ENCODE assay signal across 7 mouse cellular contexts in the genomic region with DNA sequence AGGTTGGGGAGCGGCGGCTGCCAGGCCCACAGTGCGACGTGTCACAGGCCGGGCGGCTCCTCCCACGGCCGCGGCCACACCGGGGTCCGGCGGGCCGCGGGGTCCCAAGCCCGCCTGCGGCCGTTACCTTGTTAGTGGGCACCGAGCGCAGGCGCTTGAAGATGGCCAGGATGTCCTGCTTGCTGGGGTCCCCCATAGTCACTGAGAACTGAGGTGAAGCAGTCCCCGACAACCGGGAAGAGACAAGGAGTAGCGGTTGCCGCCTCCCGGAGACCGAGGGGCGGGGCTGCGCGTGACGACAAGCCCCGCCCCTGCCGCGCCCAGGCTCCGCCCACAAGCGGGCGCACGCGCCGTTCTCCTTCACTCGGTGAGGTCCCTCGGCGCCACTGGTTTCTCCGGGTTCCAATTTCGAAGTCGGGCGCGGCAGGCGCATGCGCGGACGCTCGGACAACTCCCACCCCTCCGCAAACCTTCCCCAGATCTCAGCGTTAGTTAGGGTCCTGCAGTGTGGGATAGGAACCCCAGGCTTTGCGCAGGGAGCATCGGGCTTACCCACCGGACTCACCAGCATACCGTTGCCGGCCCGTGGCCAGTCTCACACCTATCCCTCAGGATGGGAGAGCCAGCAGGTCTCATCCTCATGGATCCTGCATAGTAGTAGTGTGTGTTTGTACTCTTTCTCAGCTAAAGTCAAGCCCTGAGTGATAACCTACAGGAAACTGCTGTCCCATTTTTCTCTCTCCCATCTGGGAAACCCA. TPM values are rescaled to one million over a fixed set of nuclear protein-coding genes. Genes with fewer than 3 reads are reported as not detected.
DNase-seq lines count a peak whose midpoint lies in the region; ATAC-seq lines count a peak whose summit lies in the region.

Gene Arfgap3, minus strand, starts transcription at position 294 of the 758 bp plus-strand sequence.

- H3K9ac ChIP-seq in midbrain, embryonic 13.5 days (replicated peaks): peak within 1 kb of the TSS; percentile 90

- 0 out of 2 replicates have a peak, but pooled peaks cover 3% of the 10 kb centered on the region for H3K36me3 ChIP-seq in embryonic facial prominence, embryonic 10.5 days (replicated peaks)
- H3K36me3 ChIP-seq in limb, embryonic 10.5 days: peaks cover 7% of the 10 kb centered on the region
- no peaks in the 10 kb centered on the region; the same call in 1 of the 2 replicates for H3K36me3 ChIP-seq in midbrain, embryonic 13.5 days

- H3K4me3 ChIP-seq in embryonic facial prominence, embryonic 10.5 days: peak within 1 kb of the TSS; percentile 91
- peak within 1 kb of the TSS; percentile 81 for H3K4me3 ChIP-seq in limb, embryonic 10.5 days
- peak within 1 kb of the TSS; percentile 82 for H3K4me3 ChIP-seq in midbrain, embryonic 13.5 days (replicated peaks)

- WGBS in embryonic facial prominence, embryonic 10.5 days: under 1% methylated on average over 60 of the region's 60 CpGs
- under 1% methylated on average over 60 of the region's 60 CpGs for WGBS in limb, embryonic 10.5 days
- under 1% methylated on average over 60 of the region's 60 CpGs for WGBS in midbrain, embryonic 13.5 days

- no peaks in the 10 kb centered on the region for H3K9me3 ChIP-seq in embryonic facial prominence, embryonic 10.5 days
- no peaks in the 10 kb centered on the region for H3K9me3 ChIP-seq in limb, embryonic 10.5 days (replicated peaks)
- no peaks in the 10 kb centered on the region for H3K9me3 ChIP-seq in midbrain, embryonic 13.5 days

- H3K27ac ChIP-seq in embryonic facial prominence, embryonic 10.5 days (replicated peaks): peak within 1 kb of the TSS; percentile 89
- peak within 1 kb of the TSS; percentile 86 for H3K27ac ChIP-seq in limb, embryonic 10.5 days
- peak within 1 kb of the TSS; percentile 62 for H3K27ac ChIP-seq in midbrain, embryonic 13.5 days

- peak; percentile 98 for DNase-seq in adrenal gland, postnatal 10 days
- DNase-seq in embryonic facial prominence, embryonic 10.5 days (ENCODE audit: low spot score): peak; percentile 98
- DNase-seq in kidney, adult 11 months: peak; percentile 92
- peak; percentile 99 for DNase-seq in limb, embryonic 10.5 days (ENCODE audit: low spot score)
- peak; percentile 92 for DNase-seq in spleen, adult 12 weeks (ENCODE audit: low spot score)

- ATAC-seq in granulocyte monocyte progenitor cell, adult 5-6 weeks (replicated peaks; ENCODE audit: poor library complexity, severe bottlenecking): peak; percentile 89
- peak; percentile 92 for ATAC-seq in midbrain, embryonic 13.5 days

- H3K4me1 ChIP-seq in embryonic facial prominence, embryonic 10.5 days: peaks cover 23% of the 10 kb centered on the region
- peaks cover 17% of the 10 kb centered on the region for H3K4me1 ChIP-seq in limb, embryonic 10.5 days
- H3K4me1 ChIP-seq in midbrain, embryonic 13.5 days (replicated peaks): peaks cover 16% of the 10 kb centered on the region

- peak within 1 kb of the TSS; percentile 92 for H3K4me2 ChIP-seq in midbrain, embryonic 13.5 days (replicated peaks)

- 0 out of 2 replicates have a peak, but pooled peaks cover 6% of the 10 kb centered on the region for H3K27me3 ChIP-seq in embryonic facial prominence, embryonic 10.5 days (replicated peaks; ENCODE audit: low read depth, poor library complexity, severe bottlenecking)
- H3K27me3 ChIP-seq in limb, embryonic 10.5 days (ENCODE audit: low read depth, poor library complexity, severe bottlenecking): no peaks in the 10 kb centered on the region
- no peaks in the 10 kb centered on the region for H3K27me3 ChIP-seq in midbrain, embryonic 13.5 days

RNA-seq across cellular contexts. Expression of gene Arfgap3, which starts in this region (rescaled TPM):
- total RNA-seq in adrenal gland, postnatal 10 days (2021): 10 to 100 TPM; 24.0 to 24.7 TPM
- polyA plus RNA-seq in embryonic facial prominence, embryonic 10.5 days (2016; fragmentation: Nextera tagmentation; extraction: Ambion mirVana): 27.2 and 29.1 TPM in 2 replicates
- total RNA-seq in granulocyte monocyte progenitor cell, adult 5-6 weeks (2014; fragmentation: Nextera tagmentation): 14.9 and 27.9 TPM in 2 replicates
- 26.0 and 26.6 TPM in 2 replicates for total RNA-seq in granulocyte monocyte progenitor cell, adult 5-6 weeks (2017)
- polyA plus RNA-seq in limb, embryonic 10.5 days (2016; fragmentation: Nextera tagmentation; extraction: Ambion mirVana): 22.8 and 34.0 TPM in 2 replicates
- 39.2 and 39.5 TPM in 2 replicates for polyA plus RNA-seq in midbrain, embryonic 13.5 days (2015; fragmentation: Nextera tagmentation; extraction: Ambion mirVana)

Comparison
In these comparisons a context has a peak if more than half of its experiments do, and no peak if none do; other contexts are left out.
1. Peak in every context shown above with its lines: DNase-seq, ATAC-seq, H3K4me3 ChIP-seq and H3K27ac ChIP-seq.